Mouse (Mus musculus) forelimb bud, embryonic 11.5 days (tissue): Measurements from ENCODE around the gene Smug1.
A peak's percentile ranks its signal among the peaks of the same experiment; 100 is the strongest.

Experiments used
- DNase-seq: peaks from one replicate; pipeline ENCODE4 v3.0.0-alpha.2; 2012; ENCODE audit warnings: low read depth, low spot score

Gene Smug1

DNA sequence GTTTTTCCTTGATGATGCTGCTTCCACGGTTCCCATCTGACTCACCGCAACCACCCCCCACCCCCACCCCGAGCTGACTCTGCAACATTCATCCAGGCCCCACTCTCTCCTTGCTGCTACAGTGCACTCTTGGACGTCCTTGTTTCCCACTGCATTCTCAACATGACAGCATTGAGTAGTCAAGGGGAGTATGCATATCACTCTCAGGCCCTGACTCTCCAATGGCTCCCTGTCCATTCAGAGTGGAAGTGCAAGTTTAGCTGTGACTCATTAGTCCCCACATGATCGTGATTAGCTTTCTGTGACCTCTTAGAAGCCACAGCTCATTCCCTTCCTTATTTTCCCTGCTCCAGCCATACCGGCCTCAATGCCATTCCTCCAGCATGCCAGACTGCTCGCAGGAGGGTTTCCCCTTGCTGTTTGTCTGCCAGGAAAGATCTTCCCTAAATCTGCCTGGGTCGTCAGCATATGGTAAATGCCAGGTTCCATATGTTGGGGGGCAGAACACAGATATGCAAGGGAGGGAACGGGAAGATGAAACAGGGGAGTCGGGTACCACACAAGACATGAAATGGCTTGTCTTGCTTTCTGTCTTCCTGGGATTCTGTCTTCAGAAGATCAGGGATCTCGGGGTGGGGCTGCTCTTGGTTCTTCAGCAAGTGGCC lies 21.1 kb downstream of the Smug1 start:
- no peak for DNase-seq

DNA sequence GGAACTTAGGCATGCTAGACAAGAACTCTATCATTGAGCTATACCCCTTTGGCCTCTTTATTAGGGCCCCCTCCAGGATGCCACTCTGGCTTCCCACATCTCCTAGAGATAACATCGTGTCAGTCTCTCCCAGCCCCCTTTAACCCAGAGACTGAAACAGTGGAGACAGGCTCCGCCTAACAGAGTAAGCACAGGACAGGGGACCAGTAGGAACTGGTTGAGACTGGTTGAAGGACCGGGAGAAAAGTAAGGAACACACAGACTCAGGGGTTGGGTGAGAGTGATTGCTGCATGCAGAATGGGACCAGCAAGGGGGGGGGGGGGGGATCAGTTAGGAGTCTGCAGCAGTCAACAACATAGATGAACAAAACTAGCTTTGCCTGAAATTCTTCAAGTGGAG lies 22.7 kb downstream of the Smug1 start:
- no peak for DNase-seq

GRCm38 (mm10) chr15:103135431-103135947 lies 31.4 kb downstream of the Smug1 start:
- peak; percentile 50 for DNase-seq

GRCm38 (mm10) chr15:103134277-103135086 lies 32.4 kb downstream of the Smug1 start:
- DNase-seq, result no peak

DNA sequence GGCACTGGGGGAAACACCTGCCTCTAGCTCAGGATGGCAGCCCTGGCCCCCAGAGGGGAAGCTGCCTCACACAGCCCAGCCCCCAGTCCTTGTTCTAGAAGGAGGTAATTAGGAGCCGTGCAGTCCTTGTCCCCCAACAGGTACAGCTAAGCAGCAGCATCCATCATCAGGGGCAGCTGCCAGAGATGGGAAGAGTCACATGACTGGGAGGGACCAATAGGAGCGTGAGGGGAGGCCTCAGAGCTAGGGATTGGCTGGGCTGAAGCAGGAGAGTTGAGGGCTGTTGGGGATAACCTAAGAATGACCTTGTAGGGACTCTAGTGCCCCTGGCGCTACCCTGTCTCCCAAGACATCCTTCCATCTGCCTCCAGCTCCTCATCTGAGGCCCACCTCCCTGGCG lies 33.1 kb downstream of the Smug1 start:
- peak; percentile 55 for DNase-seq

DNA sequence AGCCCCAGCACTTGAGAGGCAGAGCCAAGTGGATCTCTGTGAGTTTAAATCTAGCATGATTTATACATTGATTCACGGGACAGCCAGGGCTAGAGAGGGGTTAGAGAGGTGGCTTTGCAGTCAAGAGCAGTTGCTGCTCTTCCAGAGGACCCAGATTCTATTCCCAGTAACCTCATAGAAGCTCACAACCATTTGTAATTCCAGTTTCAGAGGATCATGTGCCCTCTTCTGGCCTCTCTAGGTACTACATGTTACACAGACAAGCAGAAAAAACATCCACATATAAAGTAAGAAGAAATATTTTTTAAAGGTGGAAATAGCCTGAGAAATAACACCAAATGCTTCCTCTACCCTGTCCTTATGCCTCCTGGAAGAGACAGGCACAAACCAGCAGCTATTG lies 36.2 kb downstream of the Smug1 start:
- DNase-seq, result peak; percentile 41

GRCm38 (mm10) chr15:103129289-103129688 lies 37.6 kb downstream of the Smug1 start:
- no peak for DNase-seq

- peak; percentile 56 for DNase-seq
These were observed 38.6 kb downstream of the Smug1 start for GRCm38 (mm10) chr15:103128056-103128833.

DNA sequence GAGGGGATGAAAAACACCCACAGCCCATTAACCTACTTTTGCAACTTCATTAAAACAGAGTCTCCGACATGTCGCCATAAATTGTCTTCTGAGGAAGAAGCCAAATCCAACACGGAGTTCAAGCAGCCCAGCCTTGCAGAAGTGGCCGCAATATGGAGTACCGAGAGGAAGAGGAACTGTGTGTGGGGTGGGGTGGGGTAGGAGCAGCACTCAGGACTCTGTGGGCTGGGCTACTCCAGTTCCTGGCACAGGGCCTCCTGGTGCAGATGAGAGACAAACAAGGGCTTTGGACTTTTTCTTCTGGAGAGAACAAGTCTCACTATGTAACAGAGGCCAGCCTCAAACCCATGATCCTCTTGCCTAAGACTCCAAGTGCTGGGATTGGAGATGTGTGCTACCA lies 40.9 kb downstream of the Smug1 start:
- no peak for DNase-seq

GRCm38 (mm10) chr15:103124254-103124653 lies 42.6 kb downstream of the Smug1 start:
- no peak for DNase-seq

GRCm38 (mm10) chr15:103123343-103123742 lies 43.5 kb downstream of the Smug1 start:
- DNase-seq, result no peak

DNA sequence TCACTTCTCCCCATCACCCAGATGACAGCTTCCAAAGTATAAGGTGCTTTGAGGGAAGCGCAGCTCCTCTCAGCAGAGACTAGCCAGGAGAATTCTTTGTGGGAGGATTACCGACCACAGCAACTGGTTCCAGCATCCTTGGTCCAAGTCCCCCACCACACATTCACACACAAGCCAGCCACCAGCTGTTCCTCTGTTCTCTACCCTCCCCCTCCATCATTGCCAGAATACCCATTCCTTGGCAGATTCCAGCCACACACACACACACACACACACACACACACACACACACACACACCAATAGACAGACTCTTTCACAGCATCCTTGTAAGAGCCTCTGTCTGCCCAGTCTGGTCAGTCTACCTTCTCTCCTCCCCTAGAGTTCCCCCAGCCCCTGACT lies 44.5 kb downstream of the Smug1 start:
- DNase-seq, result no peak

DNA sequence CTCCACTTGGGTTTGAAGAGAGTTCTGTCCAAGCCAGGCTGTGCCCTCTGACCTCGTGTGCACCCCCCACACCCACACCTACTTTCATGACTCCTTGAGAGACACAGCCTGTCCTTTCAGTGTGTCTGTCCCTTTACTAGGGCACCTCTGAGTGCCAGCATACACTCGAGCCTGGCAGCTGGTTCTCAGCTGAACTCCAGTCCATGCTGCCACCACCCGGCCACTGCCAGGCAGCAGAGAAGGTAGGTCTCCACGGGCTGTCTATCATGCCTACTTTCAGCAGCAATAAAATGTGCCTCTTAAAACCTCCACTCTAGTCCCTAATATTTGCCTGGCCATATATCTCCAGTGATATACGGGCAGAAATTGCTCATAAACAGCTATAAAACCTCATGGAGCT lies 45.5 kb downstream of the Smug1 start:
- no peak for DNase-seq

DNA sequence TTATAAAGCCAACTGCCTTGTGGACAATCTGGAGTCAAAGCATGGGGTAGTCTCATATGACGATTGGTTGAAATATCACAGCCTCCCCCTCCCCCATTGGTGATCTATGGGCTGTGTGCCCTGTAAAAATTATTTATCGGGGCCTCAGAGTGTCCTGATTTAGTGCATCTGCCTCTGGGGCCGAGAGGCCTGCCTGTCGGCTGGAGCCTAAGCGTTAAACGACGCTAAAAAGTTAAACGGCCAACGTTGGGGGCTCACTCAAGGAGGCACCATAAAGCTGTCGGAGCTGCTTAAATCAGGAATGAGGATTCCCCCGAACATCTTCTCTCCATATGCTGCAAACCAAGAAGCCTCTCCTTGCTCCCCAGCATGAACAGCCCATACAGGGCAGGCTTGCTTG lies 46.3 kb downstream of the Smug1 start:
- no peak for DNase-seq

DNA sequence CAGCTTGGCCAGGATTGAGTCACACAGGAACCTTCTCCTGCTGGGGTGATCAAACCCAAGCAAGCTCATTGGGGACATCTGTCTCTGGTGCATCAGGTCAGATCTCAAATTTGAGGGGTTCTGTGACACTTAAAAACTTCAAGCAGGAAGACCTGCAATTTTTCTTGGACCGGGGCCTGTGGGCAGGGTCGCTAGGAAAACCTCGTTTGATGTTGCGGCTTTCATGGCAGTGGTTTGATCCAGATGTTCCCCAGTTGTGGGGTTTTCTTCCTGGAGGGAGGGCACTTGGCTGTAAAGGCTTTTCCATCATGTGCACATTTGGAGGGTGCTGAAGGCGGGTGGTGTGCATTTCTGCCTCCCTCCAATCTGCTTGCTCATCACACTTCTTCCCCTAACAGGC lies 51.2 kb downstream of the Smug1 start:
- peak; percentile 49 for DNase-seq

DNA sequence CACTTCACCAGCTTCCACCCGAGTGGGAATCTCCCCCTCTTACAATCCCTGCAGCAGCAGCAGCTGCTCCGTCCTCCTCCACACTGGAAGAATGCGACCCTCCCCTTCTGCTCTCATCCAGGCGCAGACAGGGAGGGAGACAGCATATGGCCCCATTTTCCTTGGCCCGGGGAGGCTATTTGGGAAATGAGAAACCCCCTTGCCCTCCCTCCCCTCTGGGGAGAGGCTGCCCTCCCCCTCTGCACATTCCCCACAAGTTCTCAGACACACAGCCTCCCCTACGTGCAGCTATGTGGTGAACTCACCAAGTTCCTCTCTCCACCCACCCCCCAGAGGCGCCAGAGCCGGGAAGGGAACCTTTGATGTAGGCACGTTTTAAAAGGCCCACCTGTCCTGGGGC lies 51.6 kb downstream of the Smug1 start:
- DNase-seq, result peak; percentile 76

GRCm38 (mm10) chr15:103113077-103113476 lies 53.8 kb downstream of the Smug1 start:
- no peak for DNase-seq

DNA sequence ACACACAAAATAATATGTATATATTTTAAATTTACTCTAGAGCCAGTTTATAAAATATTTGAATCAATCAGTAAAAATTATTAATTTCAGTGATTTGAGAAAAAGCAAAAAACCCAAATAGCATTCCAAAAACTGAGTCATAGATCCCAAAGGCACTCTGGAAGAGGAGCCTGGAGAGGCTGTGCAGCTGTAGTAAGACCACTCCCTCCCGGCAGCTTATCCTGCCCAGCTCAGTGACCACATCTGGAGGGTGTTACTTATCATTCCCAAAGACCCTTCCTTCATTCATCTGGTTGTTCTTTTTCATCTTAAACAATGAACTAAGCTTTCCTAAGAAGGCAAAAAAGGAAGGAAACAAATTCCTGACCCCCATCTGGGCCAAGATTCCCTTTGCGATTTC lies 54.6 kb downstream of the Smug1 start:
- DNase-seq, result no peak

GRCm38 (mm10) chr15:103109940-103110339 lies 57.0 kb downstream of the Smug1 start:
- no peak for DNase-seq

GRCm38 (mm10) chr15:103108066-103108676 lies 58.7 kb downstream of the Smug1 start:
- DNase-seq, result no peak

GRCm38 (mm10) chr15:103106201-103106600 lies 60.7 kb downstream of the Smug1 start:
- no peak for DNase-seq
